Mouse (Mus musculus): ENCODE measurements around the gene Zg16. TPM values are rescaled to one million over a fixed set of nuclear protein-coding genes. Genes with fewer than 3 reads are reported as not detected.
A peak's percentile ranks its signal among the peaks of the same experiment; 100 is the strongest.

The Zg16 gene
- polyA plus RNA-seq, 1 experiment from 2014 or later = not detected

GRCm38 (mm10) chr7:127117948-127118347 lies 30.8 kb upstream of the Zg16 start:
- no peak overlapping the region for H3K9ac ChIP-seq (ENCODE audit: low read depth, low read length)
- H3K27me3 ChIP-seq (ENCODE audit: control insufficient read depth, insufficient read depth, low read depth, low read length) = peaks cover 9% of the 10 kb centered on the region
- no peaks in the 10 kb centered on the region for H3K4me1 ChIP-seq (ENCODE audit: control insufficient read depth, insufficient read depth, low read length)
- H3K4me3 ChIP-seq (ENCODE audit: low read depth, low read length) = no peak overlapping the region
- no peak for ATAC-seq
- no peaks in the 10 kb centered on the region for H3K9me3 ChIP-seq (replicated peaks; ENCODE audit: control insufficient read depth, low read length, poor library complexity, severe bottlenecking)
- no peak overlapping the region for H3K27ac ChIP-seq (ENCODE audit: low read length)
- H3K4me2 ChIP-seq (ENCODE audit: low read length) = no peak overlapping the region
- H3K36me3 ChIP-seq (ENCODE audit: control insufficient read depth, insufficient read depth, low read length) = no peaks in the 10 kb centered on the region
- 54% methylated on average over 5 of the region's 5 CpGs for WGBS

DNA sequence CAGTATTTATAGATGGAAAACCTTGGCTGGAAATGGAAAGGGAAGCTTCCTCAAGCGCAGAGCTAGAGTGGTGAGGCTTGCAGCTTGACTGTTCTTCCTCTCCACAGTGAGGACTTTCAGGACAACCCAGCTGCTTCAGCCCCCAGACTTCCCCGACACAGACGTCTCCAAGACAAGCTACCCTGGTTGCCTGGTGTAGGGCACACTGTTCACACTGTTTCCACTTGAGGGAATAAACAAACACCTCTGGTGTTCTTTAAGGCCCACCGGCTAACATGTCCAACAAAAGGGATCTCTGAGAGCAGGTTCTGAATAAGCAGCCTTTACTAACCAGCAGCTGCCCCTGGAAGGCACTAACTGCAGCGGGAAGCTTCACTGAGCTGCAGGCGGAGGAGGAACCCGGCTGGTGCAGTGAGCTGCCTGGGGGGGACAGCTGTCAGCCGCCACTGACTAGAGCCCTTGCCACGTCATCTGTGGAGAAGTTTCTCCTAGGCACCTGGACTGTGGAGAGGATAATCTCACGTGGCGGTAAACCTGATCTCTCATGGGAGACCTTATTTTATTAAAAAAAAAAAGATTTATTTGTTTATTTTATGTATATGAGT lies 29.3 kb upstream of the Zg16 start:
- WGBS = 49% methylated on average over 11 of the region's 11 CpGs
- Histone ChIP-seq H3K4me3 (ENCODE audit: low read depth, low read length) (no peak overlapping the region), H3K27ac (ENCODE audit: low read length) (no peak overlapping the region), H3K9me3 (replicated peaks; ENCODE audit: control insufficient read depth, low read length, poor library complexity, severe bottlenecking) (no peaks in the 10 kb centered on the region), H3K4me1 (ENCODE audit: control insufficient read depth, insufficient read depth, low read length) (no peaks in the 10 kb centered on the region), H3K36me3 (ENCODE audit: control insufficient read depth, insufficient read depth, low read length) (no peaks in the 10 kb centered on the region), H3K27me3 (ENCODE audit: control insufficient read depth, insufficient read depth, low read depth, low read length) (peaks cover 2% of the 10 kb centered on the region; the same call in 1 of the 2 replicates), H3K4me2 (ENCODE audit: low read length) (no peak overlapping the region), H3K9ac (ENCODE audit: low read depth, low read length) (no peak overlapping the region)
- no peak for ATAC-seq

DNA sequence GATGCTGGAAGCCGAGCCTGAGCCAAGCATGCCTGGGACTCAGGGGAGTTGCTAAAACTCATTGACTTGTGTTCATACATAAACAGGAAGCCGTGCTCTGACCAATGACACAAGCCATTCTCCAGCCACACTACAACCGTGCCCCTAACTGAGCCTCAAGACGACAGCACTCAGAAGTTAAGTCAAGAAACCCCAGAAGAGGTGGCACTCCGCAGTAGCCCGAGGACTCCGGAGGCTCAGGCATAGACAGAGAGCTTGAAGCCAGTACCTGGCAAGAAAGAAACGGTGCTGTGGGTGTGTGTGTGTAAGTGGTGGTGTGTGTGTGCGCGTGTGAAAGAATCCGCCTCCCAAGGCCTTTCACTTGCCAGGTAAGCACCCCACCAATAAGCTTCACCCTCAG lies 27.8 kb upstream of the Zg16 start:
- no peaks in the 10 kb centered on the region for H3K36me3 ChIP-seq (ENCODE audit: control insufficient read depth, insufficient read depth, low read length)
- ATAC-seq = no peak
- WGBS = 89% methylated on average over 11 of the region's 11 CpGs

DNA sequence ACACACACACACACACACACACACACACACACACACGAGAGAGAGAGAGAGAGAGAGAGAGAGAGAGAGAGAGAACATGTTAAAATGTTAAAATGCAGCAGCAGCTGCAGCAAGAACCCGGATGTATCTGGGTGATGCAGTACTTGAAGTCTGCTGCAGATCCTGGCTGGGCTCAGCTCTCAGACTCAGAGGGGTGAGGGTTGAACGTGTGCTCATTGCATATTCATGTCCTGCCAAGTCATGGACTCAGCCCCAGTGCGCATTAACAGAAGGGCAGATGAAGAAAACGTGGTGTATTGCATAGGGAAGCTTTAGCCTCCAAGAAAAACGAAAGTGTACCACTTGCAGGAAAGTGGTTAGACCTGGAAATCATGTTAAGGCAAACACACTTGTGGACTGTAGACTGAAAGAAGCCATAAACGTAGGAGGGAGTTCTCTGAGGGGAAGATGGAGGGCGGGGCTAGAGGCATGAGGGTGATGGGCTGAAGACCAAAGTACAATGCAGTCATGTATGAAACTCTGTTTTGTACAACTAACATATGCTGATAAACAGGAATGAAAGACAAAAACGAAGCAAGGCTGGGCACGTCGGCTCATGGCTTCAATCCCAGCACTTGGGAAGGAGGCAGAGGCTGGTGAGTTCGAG lies 26.6 kb upstream of the Zg16 start:
- no peak overlapping the region for H3K4me2 ChIP-seq (ENCODE audit: low read length)
- 56% methylated on average over 11 of the region's 12 CpGs for WGBS
- no peak; the same call in 1 of the 2 replicates for ATAC-seq
- no peak overlapping the region for H3K4me3 ChIP-seq (ENCODE audit: low read depth, low read length)
- no peaks in the 10 kb centered on the region for H3K9me3 ChIP-seq (replicated peaks; ENCODE audit: control insufficient read depth, low read length, poor library complexity, severe bottlenecking)
- H3K9ac ChIP-seq (ENCODE audit: low read depth, low read length) = no peak overlapping the region
- no peak overlapping the region for H3K27ac ChIP-seq (ENCODE audit: low read length)
- no peaks in the 10 kb centered on the region for H3K4me1 ChIP-seq (ENCODE audit: control insufficient read depth, insufficient read depth, low read length)
- no peaks in the 10 kb centered on the region for H3K27me3 ChIP-seq (ENCODE audit: control insufficient read depth, insufficient read depth, low read depth, low read length)
- no peaks in the 10 kb centered on the region for H3K36me3 ChIP-seq (ENCODE audit: control insufficient read depth, insufficient read depth, low read length)

More for the DNA sequence above, 27.8 kb upstream of the Zg16 start:
- Histone ChIP-seq H3K27me3 (ENCODE audit: control insufficient read depth, insufficient read depth, low read depth, low read length) (no peaks in the 10 kb centered on the region), H3K4me2 (ENCODE audit: low read length) (no peak overlapping the region), H3K4me3 (ENCODE audit: low read depth, low read length) (no peak overlapping the region), H3K4me1 (ENCODE audit: control insufficient read depth, insufficient read depth, low read length) (no peaks in the 10 kb centered on the region), H3K9ac (ENCODE audit: low read depth, low read length) (no peak overlapping the region), H3K9me3 (replicated peaks; ENCODE audit: control insufficient read depth, low read length, poor library complexity, severe bottlenecking) (no peaks in the 10 kb centered on the region), H3K27ac (ENCODE audit: low read length) (no peak overlapping the region)

- no peaks in the 10 kb centered on the region for H3K36me3 ChIP-seq (ENCODE audit: control insufficient read depth, insufficient read depth, low read length)
- 50% methylated on average over 9 of the region's 9 CpGs for WGBS
- no peak overlapping the region for H3K27ac ChIP-seq (ENCODE audit: low read length)
- no peaks in the 10 kb centered on the region for H3K27me3 ChIP-seq (ENCODE audit: control insufficient read depth, insufficient read depth, low read depth, low read length)
- ATAC-seq = no peak
- H3K4me1 ChIP-seq (ENCODE audit: control insufficient read depth, insufficient read depth, low read length) = no peaks in the 10 kb centered on the region
- H3K4me2 ChIP-seq (ENCODE audit: low read length) = no peak overlapping the region
- H3K9me3 ChIP-seq (replicated peaks; ENCODE audit: control insufficient read depth, low read length, poor library complexity, severe bottlenecking) = no peaks in the 10 kb centered on the region
- no peak overlapping the region for H3K4me3 ChIP-seq (ENCODE audit: low read depth, low read length)
- no peak overlapping the region for H3K9ac ChIP-seq (ENCODE audit: low read depth, low read length)
Observed at GRCm38 (mm10) chr7:127112921-127113597, 25.9 kb upstream of the Zg16 start.

DNA sequence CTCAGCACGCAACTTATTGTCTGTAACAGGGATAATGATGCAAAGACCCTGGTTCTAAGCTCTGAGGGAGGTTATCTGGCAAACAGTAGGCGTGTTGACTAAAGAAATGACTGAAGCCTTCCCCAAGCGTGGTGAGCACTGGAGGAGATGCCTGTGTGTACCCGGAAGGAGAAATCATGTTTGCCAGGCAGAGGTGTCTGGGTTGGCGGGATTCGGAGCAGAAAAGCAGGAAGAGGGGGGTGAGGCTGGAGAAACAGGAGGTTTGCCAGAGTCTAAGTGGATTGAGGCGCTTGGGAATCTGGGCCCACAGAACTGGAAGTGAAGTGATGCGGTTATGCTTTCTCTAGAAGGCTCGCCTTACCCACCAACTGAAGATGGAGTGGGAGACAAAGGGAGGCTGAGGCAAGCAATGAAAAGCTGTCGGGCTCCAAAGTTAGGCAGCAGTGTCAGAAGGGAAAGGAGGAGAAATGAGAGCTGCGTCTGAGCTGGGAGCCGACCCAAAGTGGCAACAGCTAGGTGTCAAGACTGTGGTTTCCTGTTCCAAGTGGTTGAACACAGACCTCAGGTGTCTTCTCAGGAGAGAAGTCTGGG lies 25.2 kb upstream of the Zg16 start:
- Histone ChIP-seq H3K4me2 (ENCODE audit: low read length) (no peak overlapping the region), H3K4me1 (ENCODE audit: control insufficient read depth, insufficient read depth, low read length) (no peaks in the 10 kb centered on the region), H3K9ac (ENCODE audit: low read depth, low read length) (no peak overlapping the region), H3K27me3 (ENCODE audit: control insufficient read depth, insufficient read depth, low read depth, low read length) (no peaks in the 10 kb centered on the region), H3K4me3 (ENCODE audit: low read depth, low read length) (no peak overlapping the region), H3K36me3 (ENCODE audit: control insufficient read depth, insufficient read depth, low read length) (no peaks in the 10 kb centered on the region), H3K9me3 (replicated peaks; ENCODE audit: control insufficient read depth, low read length, poor library complexity, severe bottlenecking) (no peaks in the 10 kb centered on the region), H3K27ac (ENCODE audit: low read length) (no peak overlapping the region)
- 87% methylated on average over 12 of the region's 12 CpGs for WGBS
- no peak for ATAC-seq

DNA sequence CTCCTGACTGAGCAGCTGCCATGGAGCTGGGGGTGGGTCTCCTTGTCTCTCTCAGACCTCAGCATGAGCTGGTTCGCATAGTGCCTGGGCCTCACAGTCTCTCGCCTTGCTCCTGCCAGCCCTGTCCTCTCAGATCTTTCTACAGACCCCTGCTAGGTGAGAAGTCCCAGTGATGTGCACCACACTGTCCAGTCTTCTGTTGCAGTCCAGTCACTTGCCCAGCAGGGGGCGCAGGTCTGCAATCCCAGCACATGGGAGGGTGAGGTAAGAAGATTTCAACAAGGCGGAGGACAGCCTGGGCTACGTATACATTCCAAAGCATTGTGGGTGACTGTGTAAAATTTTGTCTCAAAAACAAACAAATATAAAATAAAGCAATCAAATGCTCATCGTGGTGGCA lies 24.3 kb upstream of the Zg16 start:
- WGBS = 53% methylated on average over 6 of the region's 6 CpGs
- ATAC-seq = no peak
- H3K36me3 ChIP-seq (ENCODE audit: control insufficient read depth, insufficient read depth, low read length) = no peaks in the 10 kb centered on the region

DNA sequence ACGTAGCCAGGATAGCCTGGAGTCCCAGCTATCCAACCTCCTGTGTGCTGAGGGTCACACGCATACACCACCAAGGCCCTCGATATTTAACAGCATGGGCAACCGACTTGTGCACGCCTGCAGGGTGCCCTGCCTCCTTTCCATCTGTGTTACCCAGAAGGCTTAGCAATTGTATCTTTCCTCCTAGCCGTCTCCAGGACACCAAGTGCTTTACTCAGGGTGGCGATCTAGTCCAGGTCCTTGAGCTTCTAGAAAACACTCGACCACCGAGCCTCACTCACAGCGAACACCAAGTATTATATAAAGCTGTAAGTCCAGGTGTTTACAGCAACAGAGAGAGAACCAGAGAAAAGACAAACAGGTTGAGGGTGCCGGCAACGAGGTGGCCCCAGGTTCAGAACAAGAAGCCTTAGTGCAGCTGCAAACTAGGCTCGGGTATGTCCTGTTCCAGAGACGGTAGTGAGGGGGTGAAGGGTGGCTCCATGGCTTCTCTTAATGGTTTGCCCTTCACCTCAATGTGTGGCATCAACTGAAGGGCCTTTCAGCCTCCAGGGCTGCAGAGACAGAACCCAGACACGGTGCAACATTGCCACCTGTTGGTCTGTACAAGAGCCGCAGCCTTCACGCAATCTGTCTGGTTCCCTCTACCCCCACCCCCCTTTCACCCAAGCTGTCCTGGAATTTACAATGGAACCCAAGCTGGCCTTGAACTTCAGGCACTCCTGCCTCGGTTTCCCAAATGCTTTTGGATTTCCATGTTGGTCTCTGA lies 23.3 kb upstream of the Zg16 start:
- no peak overlapping the region for H3K9ac ChIP-seq (ENCODE audit: low read depth, low read length)
- H3K9me3 ChIP-seq (replicated peaks; ENCODE audit: control insufficient read depth, low read length, poor library complexity, severe bottlenecking) = no peaks in the 10 kb centered on the region
- peak; percentile 73; the same call in 1 of the 2 replicates for ATAC-seq
- 47% methylated on average over 18 of the region's 18 CpGs for WGBS
- H3K4me3 ChIP-seq (ENCODE audit: low read depth, low read length) = no peak overlapping the region
- H3K27me3 ChIP-seq (ENCODE audit: control insufficient read depth, insufficient read depth, low read depth, low read length) = no peaks in the 10 kb centered on the region
- H3K27ac ChIP-seq (ENCODE audit: low read length) = no peak overlapping the region
- H3K4me1 ChIP-seq (ENCODE audit: control insufficient read depth, insufficient read depth, low read length) = no peaks in the 10 kb centered on the region
- no peak overlapping the region for H3K4me2 ChIP-seq (ENCODE audit: low read length)
- H3K36me3 ChIP-seq (ENCODE audit: control insufficient read depth, insufficient read depth, low read length) = no peaks in the 10 kb centered on the region

More for the DNA sequence above, 24.3 kb upstream of the Zg16 start:
- Histone ChIP-seq H3K4me1 (ENCODE audit: control insufficient read depth, insufficient read depth, low read length) (no peaks in the 10 kb centered on the region), H3K27me3 (ENCODE audit: control insufficient read depth, insufficient read depth, low read depth, low read length) (no peaks in the 10 kb centered on the region), H3K4me3 (ENCODE audit: low read depth, low read length) (no peak overlapping the region), H3K27ac (ENCODE audit: low read length) (no peak overlapping the region), H3K9ac (ENCODE audit: low read depth, low read length) (no peak overlapping the region), H3K4me2 (ENCODE audit: low read length) (no peak overlapping the region), H3K9me3 (replicated peaks; ENCODE audit: control insufficient read depth, low read length, poor library complexity, severe bottlenecking) (no peaks in the 10 kb centered on the region)

All from midbrain, embryonic 16.5 days (tissue).